In genomic region chr2:154551476-154551875, GRCm38 (mm10) we compare ENCODE assay signal across 9 mouse cellular contexts. TPM values are rescaled to one million over a fixed set of nuclear protein-coding genes. Genes with fewer than 3 reads are reported as not detected.
DNase-seq lines count a peak whose midpoint lies in the region; ATAC-seq and TF ChIP-seq lines count a peak whose summit lies in the region.
"Had no signal": no experiment of that assay in that cellular context is flagged by ENCODE, and none has a peak within 500 bp of the region (broad histone marks: within the 10 kb centered on the region; RNA-seq: fewer than 3 reads in every experiment).

Gene Actl10 (plus strand): TSS chr2:154551776.

- peak within 1 kb of the TSS; percentile 12 for H3K9ac ChIP-seq in lung, embryonic 16.5 days (ENCODE audit: low read length)
- peak within 1 kb of the TSS; percentile 21; the same call in 1 of the 2 replicates for H3K9ac ChIP-seq in limb, embryonic 14.5 days (ENCODE audit: low read depth, low read length, severe bottlenecking)
- H3K9ac ChIP-seq in stomach, embryonic 15.5 days: no peak within 1 kb of the TSS

- WGBS in lung, embryonic 16.5 days: 78% methylated on average over 4 of the region's 4 CpGs
- 69% methylated on average over 4 of the region's 4 CpGs for WGBS in limb, embryonic 14.5 days
- 79% methylated on average over 4 of the region's 4 CpGs for WGBS in stomach, embryonic 15.5 days

- no peaks in the 10 kb centered on the region for H3K9me3 ChIP-seq in lung, embryonic 16.5 days (ENCODE audit: control insufficient read depth, low read length)
- H3K9me3 ChIP-seq in limb, embryonic 14.5 days (ENCODE audit: control insufficient read depth, low read length): no peaks in the 10 kb centered on the region
- no peaks in the 10 kb centered on the region for H3K9me3 ChIP-seq in stomach, embryonic 15.5 days

- no peak within 1 kb of the TSS for H3K27ac ChIP-seq in lung, embryonic 16.5 days (ENCODE audit: low read length)
- no peak within 1 kb of the TSS for H3K27ac ChIP-seq in limb, embryonic 14.5 days (replicated peaks; ENCODE audit: low read depth, low read length)
- no peak within 1 kb of the TSS for H3K27ac ChIP-seq in stomach, embryonic 15.5 days

- peak within 1 kb of the TSS; percentile 18 for H3K4me3 ChIP-seq in lung, embryonic 16.5 days (ENCODE audit: low read length)
- H3K4me3 ChIP-seq in limb, embryonic 14.5 days (replicated peaks; ENCODE audit: low read length): peak within 1 kb of the TSS; percentile 8; the same call in 1 of the 2 replicates
- H3K4me3 ChIP-seq in stomach, embryonic 15.5 days (replicated peaks): peak within 1 kb of the TSS; percentile 8

- no peak for TF ChIP-seq POLR2A in limb, embryonic 14.5 days (IDR thresholded peaks at IDR 0.05; ENCODE audit: borderline replicate concordance, extremely low read depth, insufficient read depth, insufficient read length)

- peak; percentile 21 for DNase-seq in cerebellum, adult 9-11 months
- DNase-seq in cerebellum, adult 11-12 months: no peak
- DNase-seq in lung, postnatal 36 days: no peak
- DNase-seq in limb, embryonic 14.5 days (ENCODE audit: low spot score): no peak
- DNase-seq in left cerebral cortex, postnatal 4 days: no peak
- DNase-seq in MN1 (ENCODE audit: low spot score): no peak
- DNase-seq: gastrocnemius, postnatal 14 days had no signal

- intact Hi-C loops in left cerebral cortex, postnatal 4 days (cut with DNase I): no loop called here

- H3K27me3 ChIP-seq in lung, embryonic 16.5 days (ENCODE audit: control insufficient read depth, insufficient read depth, low read depth, low read length): peaks cover 14% of the 10 kb centered on the region
- peaks cover 15% of the 10 kb centered on the region for H3K27me3 ChIP-seq in limb, embryonic 14.5 days (ENCODE audit: control insufficient read depth, insufficient read depth, low read length)
- peaks cover 26% of the 10 kb centered on the region for H3K27me3 ChIP-seq in stomach, embryonic 15.5 days (replicated peaks)

- ATAC-seq in lung, embryonic 16.5 days (ENCODE audit: low read depth): no peak
- ATAC-seq in limb, embryonic 14.5 days (ENCODE audit: low FRiP score, low read depth): no peak
- ATAC-seq in stomach, embryonic 15.5 days (ENCODE audit: insufficient read depth, low FRiP score, low read depth): no peak

- peak within 1 kb of the TSS; percentile 49 for H3K4me2 ChIP-seq in lung, embryonic 16.5 days (ENCODE audit: low read depth, low read length)
- peak within 1 kb of the TSS; percentile 41 for H3K4me2 ChIP-seq in limb, embryonic 14.5 days (replicated peaks; ENCODE audit: low read depth, low read length, severe bottlenecking)
- H3K4me2 ChIP-seq in stomach, embryonic 15.5 days: peak within 1 kb of the TSS; percentile 36

- peaks cover 20% of the 10 kb centered on the region for H3K4me1 ChIP-seq in lung, embryonic 16.5 days (replicated peaks; ENCODE audit: control insufficient read depth, insufficient read depth, low read length)
- H3K4me1 ChIP-seq in limb, embryonic 14.5 days (ENCODE audit: control insufficient read depth, insufficient read depth, low read length): peaks cover 19% of the 10 kb centered on the region
- peaks cover 22% of the 10 kb centered on the region for H3K4me1 ChIP-seq in stomach, embryonic 15.5 days

- no peaks in the 10 kb centered on the region for H3K36me3 ChIP-seq in lung, embryonic 16.5 days (ENCODE audit: control insufficient read depth, insufficient read depth, low read length)
- H3K36me3 ChIP-seq in limb, embryonic 14.5 days (ENCODE audit: control insufficient read depth, insufficient read depth, low read length): no peaks in the 10 kb centered on the region
- H3K36me3 ChIP-seq in stomach, embryonic 15.5 days: no peaks in the 10 kb centered on the region

RNA-seq across cellular contexts. Expression of gene Actl10, which starts in this region (rescaled TPM):
- polyA plus RNA-seq in lung, embryonic 16.5 days (2015; fragmentation: Nextera tagmentation; extraction: Ambion mirVana): 0.33 and 0.35 TPM in 2 replicates
- 0.09 TPM in 1 of 2 replicates, not detected in the other for polyA plus RNA-seq in limb, embryonic 14.5 days (2012; rRNA removed)
- 0.21 and 0.30 TPM in 2 replicates for polyA plus RNA-seq in limb, embryonic 14.5 days (2014; fragmentation: Nextera tagmentation; extraction: Ambion mirVana)
- polyA plus RNA-seq in stomach, embryonic 15.5 days (2015; fragmentation: Nextera tagmentation; extraction: Ambion mirVana): 0.12 and 0.37 TPM in 2 replicates
- total RNA-seq in left cerebral cortex, postnatal 4 days (2021): under 1 TPM in 1 of 2 experiments, not detected in 1; 0.26 TPM
- total RNA-seq: gastrocnemius, postnatal 14 days had no signal
